Mouse (Mus musculus) stomach, embryonic 15.5 days (tissue): ENCODE measurements at regions not wholly inside any gene's neighbourhood (a gene's known extent, or its start where the extent isn't known, plus 50 kb on each side); places are given as distances from the start of the nearest gene placed in this dataset.

ENCODE experiments used
- ATAC-seq: fragments of 200-750 bp; cut with Nextera tagmentation; 2 replicates; pipeline ENCODE4 v1.8.0; 2017; ENCODE audit warnings: low read depth, moderate number of reproducible peaks, moderate TSS enrichment; ENCODE audit not compliant: insufficient read depth, low FRiP score
- H3K27ac ChIP-seq: fragments of 300-500 bp; sonication (generic); 2 replicates; pipeline ENCODE4 v1.5.1; 2015; ENCODE audit warnings: mild to moderate bottlenecking, inconsistent platforms
- H3K27me3 ChIP-seq: fragments of 300-500 bp; sonication (generic); replicated peaks from 2 replicates; pipeline ENCODE4 v1.6.1; 2015; ENCODE audit warnings: inconsistent platforms
- H3K36me3 ChIP-seq: fragments of 300-500 bp; sonication (generic); 2 replicates; pipeline ENCODE4 v1.6.1; 2015; ENCODE audit warnings: inconsistent platforms
- H3K4me1 ChIP-seq: fragments of 300-500 bp; sonication (generic); 2 replicates; pipeline ENCODE4 v1.6.1; 2015; ENCODE audit warnings: inconsistent platforms
- H3K4me2 ChIP-seq: fragments of 300-500 bp; sonication (generic); 2 replicates; pipeline ENCODE4 v1.6.1; 2015; ENCODE audit warnings: mild to moderate bottlenecking, inconsistent platforms
- H3K4me3 ChIP-seq: fragments of 300-500 bp; sonication (generic); replicated peaks from 2 replicates; pipeline ENCODE4 v1.5.1; 2015; ENCODE audit warnings: inconsistent platforms
- H3K9ac ChIP-seq: fragments of 300-500 bp; sonication (generic); 2 replicates; pipeline ENCODE4 v1.6.1; 2015; ENCODE audit warnings: inconsistent platforms
- H3K9me3 ChIP-seq: fragments of 300-500 bp; sonication (generic); 2 replicates; pipeline ENCODE4 v1.6.1; 2016; ENCODE audit warnings: inconsistent platforms
- WGBS: fragments of 180-500 bp; shearing (Covaris S2); methylation state at CpG from one replicate; pipeline ENCODE4 v1.1.7; 2015; 5-methylcytosine and 5-hydroxymethylcytosine counted together

GRCm38 (mm10) chr15:59886036-59886435 is 130.4 kb downstream of the 4933412E24Rik start:
- H3K36me3 ChIP-seq, result no peaks in the 10 kb centered on the region
- no peak overlapping the region for H3K4me2 ChIP-seq
- 80% methylated on average over 2 of the region's 2 CpGs for WGBS
- no peaks in the 10 kb centered on the region for H3K9me3 ChIP-seq
- ATAC-seq, result no peak
- no peak overlapping the region for H3K27ac ChIP-seq
- H3K9ac ChIP-seq, result no peak overlapping the region
- no peak overlapping the region for H3K4me3 ChIP-seq
- no peaks in the 10 kb centered on the region for H3K4me1 ChIP-seq
- no peaks in the 10 kb centered on the region for H3K27me3 ChIP-seq

GRCm38 (mm10) chr15:59882444-59882843 is 134.0 kb downstream of the 4933412E24Rik start:
- Histone ChIP-seq H3K4me2 (no peak overlapping the region), H3K27me3 (no peaks in the 10 kb centered on the region), H3K36me3 (no peaks in the 10 kb centered on the region), H3K4me3 (no peak overlapping the region), H3K9ac (no peak overlapping the region), H3K27ac (no peak overlapping the region), H3K4me1 (no peaks in the 10 kb centered on the region), H3K9me3 (no peaks in the 10 kb centered on the region)
- 91% methylated on average over 5 of the region's 5 CpGs for WGBS
- ATAC-seq, result no peak

- H3K27ac ChIP-seq, result no peak overlapping the region
- WGBS, result 87% methylated on average over 5 of the region's 5 CpGs
- ATAC-seq, result no peak
- H3K9me3 ChIP-seq, result no peaks in the 10 kb centered on the region
- no peaks in the 10 kb centered on the region for H3K4me1 ChIP-seq
- H3K36me3 ChIP-seq, result no peaks in the 10 kb centered on the region
- H3K4me3 ChIP-seq, result no peak overlapping the region
- H3K9ac ChIP-seq, result no peak overlapping the region
- H3K4me2 ChIP-seq, result no peak overlapping the region
- no peaks in the 10 kb centered on the region for H3K27me3 ChIP-seq
Measured at GRCm38 (mm10) chr15:59880426-59880825, 136.0 kb downstream of the 4933412E24Rik start.

GRCm38 (mm10) chr15:59879311-59879710 is 137.1 kb downstream of the 4933412E24Rik start:
- no peak overlapping the region for H3K9ac ChIP-seq
- H3K27ac ChIP-seq, result no peak overlapping the region
- H3K4me1 ChIP-seq, result no peaks in the 10 kb centered on the region
- no peak overlapping the region for H3K4me2 ChIP-seq
- no peaks in the 10 kb centered on the region for H3K36me3 ChIP-seq
- H3K4me3 ChIP-seq, result no peak overlapping the region
- 78% methylated on average over 4 of the region's 4 CpGs for WGBS
- H3K9me3 ChIP-seq, result no peaks in the 10 kb centered on the region
- no peak for ATAC-seq
- H3K27me3 ChIP-seq, result no peaks in the 10 kb centered on the region

- H3K36me3 ChIP-seq, result no peaks in the 10 kb centered on the region
- H3K9me3 ChIP-seq, result no peaks in the 10 kb centered on the region
- no peak for ATAC-seq
- H3K4me3 ChIP-seq, result no peak overlapping the region
- H3K4me1 ChIP-seq, result no peaks in the 10 kb centered on the region
- no peak overlapping the region for H3K27ac ChIP-seq
- 71% methylated on average over 7 of the region's 7 CpGs for WGBS
- no peak overlapping the region for H3K9ac ChIP-seq
- H3K4me2 ChIP-seq, result no peak overlapping the region
- H3K27me3 ChIP-seq, result no peaks in the 10 kb centered on the region
Measured at GRCm38 (mm10) chr15:59876279-59876742, 140.1 kb downstream of the 4933412E24Rik start.

- Histone ChIP-seq H3K36me3 (no peaks in the 10 kb centered on the region), H3K4me2 (no peak overlapping the region), H3K9me3 (no peaks in the 10 kb centered on the region), H3K9ac (no peak overlapping the region), H3K27ac (no peak overlapping the region), H3K27me3 (no peaks in the 10 kb centered on the region), H3K4me1 (peaks cover 5% of the 10 kb centered on the region; the same call in 1 of the 2 replicates), H3K4me3 (no peak overlapping the region)
- WGBS, result 88% methylated on average over 8 of the region's 8 CpGs
- ATAC-seq, result no peak
Measured at GRCm38 (mm10) chr15:59866701-59867100, 149.7 kb downstream of the 4933412E24Rik start.

- Histone ChIP-seq H3K4me1 (peaks cover 5% of the 10 kb centered on the region; the same call in 1 of the 2 replicates), H3K27ac (no peak overlapping the region), H3K9ac (no peak overlapping the region), H3K27me3 (no peaks in the 10 kb centered on the region), H3K9me3 (no peaks in the 10 kb centered on the region), H3K4me3 (no peak overlapping the region), H3K36me3 (no peaks in the 10 kb centered on the region), H3K4me2 (peak overlapping the region; percentile 24; the same call in 1 of the 2 replicates)
- 41% methylated on average over 18 of the region's 18 CpGs for WGBS
- no peak for ATAC-seq
Measured at GRCm38 (mm10) chr15:59864746-59865499, 151.5 kb downstream of the 4933412E24Rik start.

- ATAC-seq, result no peak
- 58% methylated on average over 12 of the region's 12 CpGs for WGBS
Measured at GRCm38 (mm10) chr15:59852271-59853000, 164.0 kb downstream of the 4933412E24Rik start.

GRCm38 (mm10) chr15:59845158-59845739 is 171.2 kb downstream of the 4933412E24Rik start:
- Histone ChIP-seq H3K9me3 (no peaks in the 10 kb centered on the region), H3K27me3 (no peaks in the 10 kb centered on the region), H3K27ac (no peak overlapping the region), H3K4me1 (no peaks in the 10 kb centered on the region), H3K4me2 (no peak overlapping the region), H3K4me3 (no peak overlapping the region), H3K36me3 (no peaks in the 10 kb centered on the region), H3K9ac (no peak overlapping the region)
- 72% methylated on average over 7 of the region's 7 CpGs for WGBS
- ATAC-seq, result no peak

More at GRCm38 (mm10) chr15:59852271-59853000, 164.0 kb downstream of the 4933412E24Rik start:
- no peak overlapping the region for H3K9ac ChIP-seq
- H3K36me3 ChIP-seq, result no peaks in the 10 kb centered on the region
- no peaks in the 10 kb centered on the region for H3K27me3 ChIP-seq
- no peak overlapping the region for H3K4me3 ChIP-seq
- H3K27ac ChIP-seq, result no peak overlapping the region
- H3K4me2 ChIP-seq, result no peak overlapping the region
- no peaks in the 10 kb centered on the region for H3K9me3 ChIP-seq
- no peaks in the 10 kb centered on the region for H3K4me1 ChIP-seq

GRCm38 (mm10) chr15:59836631-59837030 is 179.8 kb downstream of the 4933412E24Rik start:
- ATAC-seq, result no peak
- Histone ChIP-seq H3K9ac (no peak overlapping the region), H3K4me3 (no peak overlapping the region), H3K9me3 (no peaks in the 10 kb centered on the region), H3K27me3 (no peaks in the 10 kb centered on the region), H3K4me2 (no peak overlapping the region), H3K36me3 (no peaks in the 10 kb centered on the region), H3K4me1 (no peaks in the 10 kb centered on the region), H3K27ac (no peak overlapping the region)
- WGBS, result 79% methylated on average over 5 of the region's 5 CpGs

- H3K9ac ChIP-seq, result no peak overlapping the region
- no peaks in the 10 kb centered on the region for H3K27me3 ChIP-seq
- no peaks in the 10 kb centered on the region for H3K9me3 ChIP-seq
- WGBS, result 91% methylated on average over 3 of the region's 3 CpGs
- ATAC-seq, result no peak
- H3K27ac ChIP-seq, result no peak overlapping the region
- no peak overlapping the region for H3K4me3 ChIP-seq
- H3K36me3 ChIP-seq, result no peaks in the 10 kb centered on the region
- H3K4me2 ChIP-seq, result no peak overlapping the region
- no peaks in the 10 kb centered on the region for H3K4me1 ChIP-seq
Measured at GRCm38 (mm10) chr15:59833232-59833631, 183.2 kb downstream of the 4933412E24Rik start.

- H3K27ac ChIP-seq, result no peak overlapping the region
- H3K4me1 ChIP-seq, result no peaks in the 10 kb centered on the region
- WGBS, result 81% methylated on average over 2 of the region's 2 CpGs
Measured at GRCm38 (mm10) chr15:59831481-59831880, 184.9 kb downstream of the 4933412E24Rik start.

More at GRCm38 (mm10) chr15:59831481-59831880, 184.9 kb downstream of the 4933412E24Rik start:
- Histone ChIP-seq H3K36me3 (no peaks in the 10 kb centered on the region), H3K27me3 (no peaks in the 10 kb centered on the region), H3K4me3 (no peak overlapping the region), H3K9me3 (no peaks in the 10 kb centered on the region), H3K9ac (no peak overlapping the region), H3K4me2 (no peak overlapping the region)
- no peak for ATAC-seq
